Mouse (Mus musculus) kidney, postnatal 10 days (tissue): ENCODE results near the gene Atp2b1.

Source experiments
- DNase-seq: peaks from one replicate; pipeline ENCODE4 v3.0.0; 2021; ENCODE audit warnings: mixed read lengths

Gene Atp2b1

DNA sequence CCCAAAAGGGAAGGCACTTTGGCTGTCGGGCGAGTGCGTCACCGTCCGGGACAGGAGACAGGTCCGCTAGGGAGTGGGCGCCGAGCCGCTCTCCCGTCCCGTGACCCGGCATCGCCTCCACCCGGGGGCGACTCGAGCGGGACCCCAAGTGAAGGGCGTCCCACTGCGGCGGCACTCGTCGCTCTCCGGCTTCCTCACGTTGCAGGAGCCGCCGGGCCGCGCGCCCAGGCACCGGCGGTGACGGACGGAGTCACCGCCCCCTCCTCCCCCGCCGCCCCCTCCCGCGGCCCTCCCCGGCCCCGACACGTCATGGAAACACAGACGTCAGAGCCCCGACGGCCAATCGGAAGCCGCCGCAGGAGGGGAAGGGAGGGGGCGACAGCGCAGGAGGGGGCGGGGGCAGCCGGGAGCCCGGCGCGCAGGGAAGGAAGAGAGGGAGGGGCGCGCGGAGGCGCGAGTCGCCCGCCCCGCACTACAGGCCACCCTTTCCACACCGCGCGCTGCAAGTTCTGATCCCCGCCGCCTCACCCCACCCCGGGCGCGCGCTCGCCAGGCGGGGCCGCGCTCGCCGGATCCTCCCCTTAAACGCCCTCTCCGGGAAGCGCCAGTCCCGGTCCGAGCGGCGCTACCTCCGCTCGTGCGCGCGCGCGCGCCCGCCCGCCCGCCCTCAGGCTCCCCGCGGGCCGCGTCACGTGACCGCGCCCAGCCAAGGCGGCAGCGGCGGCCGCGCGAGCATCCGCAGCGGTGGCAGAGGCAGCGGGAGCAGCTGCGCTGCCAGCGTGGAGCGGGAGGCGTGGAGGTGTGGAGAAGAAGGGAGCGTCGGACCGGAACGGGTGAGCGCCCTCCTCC, at the start of gene Atp2b1:
Gene Atp2b1 (plus strand): TSS at position 446 of the 849 bp plus-strand sequence.
- peak; percentile 98 for DNase-seq

DNA sequence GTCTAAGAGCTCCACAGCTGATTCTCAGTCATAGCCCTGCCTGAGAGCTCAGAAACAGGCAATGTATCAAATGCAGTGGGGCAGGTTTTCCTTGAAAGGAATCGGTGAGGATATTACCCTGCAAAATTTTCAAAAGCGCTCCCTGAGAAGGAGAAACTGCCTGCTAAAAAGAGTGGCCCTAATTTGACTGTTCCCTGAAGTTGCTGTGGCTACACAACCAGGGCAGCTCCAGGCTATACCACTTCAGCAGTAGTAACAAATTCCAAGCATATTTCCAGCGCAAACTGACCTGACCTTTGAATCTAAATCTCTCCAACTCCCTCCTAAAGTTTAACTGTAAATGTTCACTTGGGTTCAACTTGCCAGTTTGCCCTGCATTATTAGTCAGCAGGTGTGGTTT, 49.4 kb upstream of the Atp2b1 start:
- DNase-seq: peak; percentile 44

DNA sequence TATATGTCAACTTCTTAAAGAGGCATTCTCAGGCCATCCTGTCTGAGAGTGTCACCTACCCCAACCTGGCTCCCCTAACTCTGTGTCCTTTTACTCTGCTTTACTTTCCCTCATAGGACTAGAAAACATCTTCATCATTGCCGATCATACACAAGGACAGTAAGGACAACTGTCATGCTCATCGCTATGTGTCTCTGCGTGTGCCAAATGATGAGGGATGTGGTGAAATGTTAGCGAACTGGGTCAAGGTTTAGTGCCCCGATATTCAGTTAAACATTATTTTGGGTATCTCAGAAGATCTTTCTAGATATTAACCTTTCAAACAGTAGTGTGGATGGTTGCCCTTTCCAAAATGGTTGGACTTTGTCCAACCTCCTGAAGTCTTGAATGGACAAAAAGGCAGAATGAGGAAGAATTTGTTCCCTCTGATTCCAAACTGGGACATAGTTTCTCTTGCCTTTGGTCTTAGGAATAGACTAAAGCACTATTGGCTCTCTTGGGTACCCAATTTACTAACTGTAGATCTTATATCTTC, 47.3 kb upstream of the Atp2b1 start:
- no peak for DNase-seq

DNA sequence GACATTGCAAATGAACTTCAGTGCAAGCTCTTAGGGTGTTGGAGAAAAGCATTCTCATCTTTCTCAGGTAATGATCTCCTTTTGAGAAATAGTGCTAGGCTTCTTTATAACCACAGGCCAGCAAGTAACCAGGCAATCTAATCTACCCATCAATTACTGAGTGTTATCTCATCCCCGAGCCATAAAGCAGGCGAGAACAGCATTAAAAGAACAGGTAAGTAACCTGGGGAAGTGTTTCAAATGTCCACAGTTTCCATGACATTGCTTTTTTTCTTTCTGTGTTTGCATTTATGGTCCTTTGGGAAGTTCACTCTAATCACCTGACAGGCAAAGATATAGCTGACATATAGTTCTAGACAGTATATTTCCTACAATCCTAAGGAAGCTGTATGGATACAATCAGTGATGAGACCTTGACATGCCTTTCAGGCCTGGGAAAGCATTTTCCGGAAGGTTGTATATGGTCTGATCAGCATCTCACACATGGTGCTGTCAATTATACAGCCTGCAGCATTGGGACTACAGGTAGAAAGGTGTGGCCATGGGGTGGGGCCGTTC, 45.8 kb upstream of the Atp2b1 start:
- no peak for DNase-seq

DNA sequence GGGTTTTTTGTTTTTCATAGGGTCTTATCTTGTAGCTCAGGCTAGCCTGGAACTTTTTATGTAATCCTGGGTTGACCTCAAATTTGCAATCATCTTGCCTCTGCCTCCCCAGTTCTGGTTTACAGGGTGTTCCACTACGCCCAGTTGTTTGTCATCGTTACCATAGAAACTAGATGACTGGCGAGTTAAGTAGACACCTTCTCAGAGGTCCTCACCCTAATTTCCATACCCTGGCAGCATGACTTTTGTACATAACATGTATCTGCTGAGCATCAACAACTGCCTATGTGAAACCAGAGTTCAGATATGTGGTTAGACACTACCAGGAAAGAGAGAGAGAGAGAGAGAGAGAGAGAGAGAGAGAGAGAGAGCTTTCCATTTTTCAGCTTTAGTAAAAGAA, 36.4 kb upstream of the Atp2b1 start:
- no peak for DNase-seq

DNA sequence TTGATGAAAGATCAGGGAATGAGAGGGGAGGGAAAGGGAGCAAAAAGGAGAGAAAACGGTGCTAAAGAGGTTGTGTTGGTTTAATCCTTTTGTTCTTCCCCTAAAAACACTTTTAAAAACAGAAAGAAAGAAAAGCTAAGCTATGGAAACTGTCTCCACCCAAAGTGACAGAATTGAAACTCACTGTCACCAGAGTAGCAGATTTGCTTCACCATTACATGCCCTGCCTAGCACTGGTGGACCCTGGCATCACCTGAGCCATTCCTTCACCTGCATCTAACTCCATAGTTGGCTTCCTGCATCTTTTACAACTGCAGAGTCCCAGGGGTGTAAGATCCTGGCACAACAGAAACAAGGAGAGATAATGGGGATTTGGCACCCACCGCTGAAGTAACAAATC, 35.6 kb upstream of the Atp2b1 start:
- no peak for DNase-seq

DNA sequence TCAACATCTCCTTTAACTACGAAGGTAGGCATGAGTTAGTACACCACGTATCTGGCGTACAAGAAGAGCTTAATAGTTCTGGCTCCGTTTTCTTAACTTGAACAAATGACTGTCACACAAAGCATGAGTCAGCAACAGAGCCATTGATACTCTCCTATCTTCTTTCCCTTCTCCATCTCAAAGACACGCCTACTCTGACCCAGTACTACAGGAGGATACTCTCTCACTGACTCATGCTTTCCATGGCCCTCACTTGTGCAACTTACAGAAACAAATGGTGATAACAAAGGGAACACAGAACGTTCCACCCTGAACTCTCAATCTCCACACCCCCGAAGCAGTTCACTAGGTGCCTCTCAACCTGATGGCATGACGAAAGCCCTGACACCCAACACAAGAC, 34.1 kb upstream of the Atp2b1 start:
- no peak for DNase-seq

DNA sequence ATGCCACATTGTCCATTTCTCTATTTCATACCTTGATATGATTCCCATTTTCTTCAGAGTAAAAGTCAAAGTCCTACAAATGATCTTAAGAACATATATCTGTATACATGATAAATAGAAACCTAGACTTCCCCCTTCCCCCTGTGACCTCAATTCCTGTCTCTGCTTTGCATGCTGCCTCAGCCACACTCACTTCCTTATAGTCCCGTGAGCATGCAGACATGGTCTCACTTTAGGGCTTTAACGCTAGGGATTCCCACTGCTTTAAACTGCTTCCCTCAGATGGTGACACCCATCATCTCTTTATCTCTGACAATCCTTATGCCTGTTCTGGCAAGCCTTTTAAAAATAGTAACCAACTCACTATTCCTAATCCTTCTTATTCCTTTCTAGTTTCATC, 33.5 kb upstream of the Atp2b1 start:
- no peak for DNase-seq

DNA sequence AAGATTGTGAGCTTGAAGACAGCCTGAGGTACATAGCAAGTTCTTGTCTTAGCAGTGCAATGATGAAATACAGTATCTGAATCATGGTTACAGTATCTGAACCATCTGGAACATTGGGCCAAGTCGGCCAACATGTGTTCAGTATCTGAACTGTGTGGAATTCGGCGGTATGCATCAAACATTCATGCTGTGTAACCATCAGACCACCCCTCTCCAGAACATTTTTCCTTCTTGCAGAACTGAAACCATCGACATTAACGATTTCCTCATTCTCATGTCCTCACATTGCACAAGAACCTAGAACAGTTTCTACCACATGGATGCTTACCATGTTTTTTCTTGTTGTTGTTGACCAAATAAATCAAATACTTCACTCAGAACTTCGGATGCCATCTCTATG, 32.7 kb upstream of the Atp2b1 start:
- no peak for DNase-seq

DNA sequence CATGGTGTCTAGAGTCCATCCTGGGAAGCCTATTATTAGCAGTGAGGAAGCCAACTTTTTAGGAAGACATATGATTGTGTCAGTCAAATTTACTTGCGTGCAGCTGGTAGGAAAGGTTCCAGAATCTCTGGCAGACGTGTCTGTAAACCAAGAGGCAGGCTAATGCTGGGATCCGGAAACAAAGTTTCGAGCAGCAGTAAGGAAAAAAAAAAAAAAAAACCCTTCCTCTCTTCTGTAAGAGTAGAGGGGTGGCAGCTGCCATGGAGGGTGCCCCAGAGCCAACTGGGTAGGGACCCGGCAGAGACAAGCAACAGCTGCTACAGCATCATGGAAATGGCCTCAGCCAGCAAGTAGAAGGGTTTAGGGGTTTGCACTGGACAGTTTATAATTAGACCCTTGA, 31.6 kb upstream of the Atp2b1 start:
- no peak for DNase-seq

DNA sequence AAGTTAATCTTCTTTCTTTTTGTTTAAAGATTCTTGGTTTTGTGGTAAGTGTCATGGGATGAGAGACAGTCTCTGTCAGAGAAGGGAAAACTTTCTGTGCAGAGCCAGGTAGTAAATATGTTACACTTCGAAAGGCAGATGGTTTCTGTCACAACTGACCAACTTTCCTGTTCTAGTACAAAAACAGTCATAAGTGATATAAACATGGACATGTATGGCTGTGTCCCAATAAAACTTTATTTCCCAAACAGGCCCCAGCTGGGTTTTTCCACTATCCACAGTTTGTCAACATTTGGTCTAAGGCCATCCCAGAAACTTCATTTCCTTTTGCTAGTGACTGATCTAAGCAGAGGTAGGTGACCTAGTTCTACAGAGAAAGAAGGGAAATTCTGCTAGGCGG, 29.8 kb upstream of the Atp2b1 start:
- no peak for DNase-seq

DNA sequence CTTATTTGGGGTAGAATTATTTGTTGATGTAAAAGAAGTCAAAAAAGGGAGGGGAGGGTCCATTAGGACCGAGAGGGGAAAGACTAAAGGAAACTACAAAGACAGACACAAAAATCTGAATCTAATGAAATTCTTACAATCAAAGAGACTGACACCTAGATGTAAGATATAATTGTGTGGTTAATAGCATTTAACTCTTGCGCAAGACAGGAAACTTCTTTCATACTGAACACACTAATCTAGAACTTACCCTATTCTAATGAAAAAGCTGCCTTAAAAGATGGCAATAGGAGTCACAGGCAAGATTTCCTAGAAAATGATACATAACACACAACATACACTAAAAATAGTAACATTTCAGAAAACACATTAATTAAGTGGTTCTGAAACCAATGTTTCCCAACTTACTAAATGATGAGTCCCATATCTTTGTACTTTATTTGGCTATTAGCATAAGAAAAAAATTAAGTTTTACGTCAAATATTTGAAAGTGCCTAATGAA, 27.4 kb upstream of the Atp2b1 start:
- no peak for DNase-seq

DNA sequence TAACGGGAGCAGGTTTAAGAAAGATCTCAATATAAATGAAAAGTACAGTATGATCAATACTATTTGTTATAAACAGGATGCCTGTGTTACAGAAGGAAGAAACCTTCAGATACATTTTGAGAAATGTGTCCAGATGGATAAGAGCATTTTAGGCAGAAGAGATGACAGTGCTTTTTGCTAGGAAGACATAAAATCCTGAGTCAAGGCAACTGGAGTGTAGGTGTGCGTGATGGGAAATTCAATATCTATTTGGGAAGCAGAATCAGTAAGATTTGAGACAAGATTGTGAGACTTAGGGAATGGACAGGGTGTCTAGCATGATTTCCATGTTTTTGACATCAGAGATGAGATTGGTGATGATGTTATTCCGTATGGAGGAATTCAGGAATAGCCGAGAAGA, 22.8 kb upstream of the Atp2b1 start:
- no peak for DNase-seq

DNA sequence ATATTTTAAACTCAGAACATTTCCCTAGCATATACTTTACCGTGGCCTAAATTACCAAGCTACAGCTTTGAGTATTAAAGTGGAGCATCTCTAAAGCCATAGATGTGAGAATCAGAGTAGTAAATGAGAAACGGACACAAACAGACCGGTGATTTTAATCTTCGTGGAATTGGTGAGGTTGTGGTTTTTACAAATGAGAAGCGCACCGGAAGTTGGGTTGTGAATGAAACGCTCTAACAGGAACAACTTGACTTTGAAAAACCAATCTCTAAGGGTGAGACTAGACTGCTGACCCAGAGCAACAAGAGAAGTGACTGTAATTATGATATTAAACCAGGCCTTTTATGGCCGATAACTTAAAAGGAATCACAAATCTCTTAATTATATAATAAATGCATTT, 16.7 kb upstream of the Atp2b1 start:
- no peak for DNase-seq

DNA sequence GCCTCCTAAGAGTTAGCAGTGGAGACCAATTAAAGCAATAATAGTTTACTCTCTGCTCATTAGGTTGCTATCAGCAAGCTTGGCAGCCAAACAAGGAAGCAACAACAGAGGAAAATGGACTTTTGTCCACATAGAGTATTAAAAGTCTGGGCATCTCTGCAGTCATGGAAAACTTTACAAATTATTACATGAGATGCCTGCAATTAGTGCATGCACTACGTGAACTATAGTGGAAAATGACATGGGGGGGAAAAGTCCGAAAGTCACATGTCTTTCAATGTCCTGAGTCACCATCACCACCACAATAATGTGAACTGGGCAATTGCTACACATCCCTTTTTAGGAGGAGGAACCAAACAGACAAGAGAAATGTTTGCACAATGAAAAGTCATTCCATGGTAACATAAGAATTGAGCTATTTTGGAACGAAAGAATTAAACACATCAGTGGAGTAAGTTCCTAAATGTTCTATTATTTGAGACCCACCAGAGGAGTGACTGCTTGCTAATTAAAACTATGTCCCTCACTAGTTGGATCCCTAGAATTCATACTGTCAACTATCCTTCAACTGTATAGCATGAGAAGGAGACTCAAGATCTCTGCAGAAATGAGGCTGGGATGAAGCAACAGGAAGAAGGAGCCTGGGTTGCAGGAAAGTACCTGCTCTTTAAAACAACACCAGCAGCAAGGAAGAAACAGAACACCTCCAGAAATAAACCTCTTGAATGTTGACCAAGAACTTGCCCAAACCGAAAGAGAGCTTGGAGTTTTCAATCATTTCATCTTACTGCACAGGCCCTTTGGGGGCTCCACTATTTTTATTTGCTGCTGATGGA, 16.1 kb upstream of the Atp2b1 start:
- DNase-seq: no peak

DNA sequence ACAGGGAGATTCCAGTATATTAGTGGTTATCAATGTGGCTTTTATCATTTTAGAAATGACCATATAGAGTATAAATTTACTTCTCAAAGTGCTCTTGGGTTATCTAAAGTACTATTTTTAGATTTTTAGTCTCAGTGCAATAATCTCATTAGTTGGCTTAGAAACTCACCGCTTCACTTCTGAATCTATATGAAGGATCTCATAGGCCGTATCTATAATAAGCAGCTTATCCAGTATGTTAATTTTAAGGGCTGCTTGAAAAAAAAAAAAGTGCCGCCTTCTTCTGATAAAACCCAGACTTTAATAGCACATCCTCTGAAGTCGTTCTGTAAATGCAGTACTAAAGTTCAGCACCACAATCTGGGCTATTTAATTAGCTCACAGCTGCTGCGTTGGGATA, 12.7 kb upstream of the Atp2b1 start:
- DNase-seq: no peak

DNA sequence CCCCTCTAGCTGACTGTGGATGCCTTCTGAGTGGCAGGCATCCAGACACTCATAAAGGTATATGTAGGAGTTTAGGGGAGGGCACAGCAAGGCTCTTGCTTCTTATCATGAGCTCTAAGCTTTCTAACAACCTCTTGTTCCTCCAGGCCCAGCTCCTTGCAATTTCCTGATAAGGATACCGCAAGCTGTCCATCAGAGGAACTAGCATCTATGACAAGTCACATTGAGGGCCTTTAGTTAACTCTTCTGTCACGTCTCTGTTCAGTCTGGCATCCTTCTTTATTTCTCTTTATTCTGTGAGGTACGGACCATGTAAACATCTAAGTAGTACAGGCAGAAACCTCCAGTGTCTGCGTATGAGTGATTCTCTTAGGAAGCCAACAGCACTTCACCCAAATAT, 8.2 kb upstream of the Atp2b1 start:
- no peak for DNase-seq

DNA sequence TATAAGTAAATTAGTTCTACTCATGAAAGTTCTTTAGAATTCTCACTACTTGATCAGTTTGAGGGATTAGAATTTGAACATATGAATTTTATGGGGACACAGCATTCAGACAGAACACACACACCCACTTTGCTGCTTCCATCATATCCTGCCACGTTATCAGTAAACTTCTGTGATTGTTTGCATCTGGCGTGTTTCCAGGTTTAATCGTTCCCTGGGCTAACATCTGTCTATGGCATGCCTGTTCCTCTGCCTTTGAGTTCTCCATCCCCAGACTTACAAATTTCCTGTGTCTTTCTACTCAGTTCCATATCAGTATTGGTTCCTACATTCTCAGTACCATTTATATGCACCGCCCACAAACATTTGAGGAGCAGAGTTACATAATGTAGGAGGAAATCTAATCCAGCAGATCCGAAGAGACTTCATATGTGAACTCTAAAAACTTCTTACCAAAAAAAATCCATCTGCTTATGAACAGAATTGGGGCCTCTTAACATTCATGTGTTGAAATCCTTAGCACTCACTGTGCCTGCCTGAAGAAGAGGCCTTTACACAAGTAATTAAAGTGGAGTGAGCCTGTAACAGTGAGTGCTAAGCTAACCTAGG, 7.2 kb upstream of the Atp2b1 start:
- no peak for DNase-seq

DNA sequence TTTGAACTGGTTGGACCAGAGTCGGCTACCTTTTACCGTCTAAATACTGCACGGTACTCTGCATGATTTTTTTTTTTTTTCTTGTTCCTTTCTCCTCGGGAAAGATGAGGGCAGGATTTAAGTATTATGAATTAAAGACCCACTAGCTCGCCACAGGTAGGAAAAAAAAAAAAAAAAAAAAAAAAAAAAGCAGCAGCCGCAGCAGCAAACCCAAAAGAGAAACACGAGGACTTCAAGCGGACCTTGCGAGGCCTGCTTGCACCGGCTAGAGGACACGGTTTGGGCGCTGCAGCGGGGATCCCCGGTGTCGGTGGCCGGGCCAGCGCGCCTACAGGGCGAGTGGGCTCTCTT, 621 bp upstream of the Atp2b1 start:
- DNase-seq: no peak

DNA sequence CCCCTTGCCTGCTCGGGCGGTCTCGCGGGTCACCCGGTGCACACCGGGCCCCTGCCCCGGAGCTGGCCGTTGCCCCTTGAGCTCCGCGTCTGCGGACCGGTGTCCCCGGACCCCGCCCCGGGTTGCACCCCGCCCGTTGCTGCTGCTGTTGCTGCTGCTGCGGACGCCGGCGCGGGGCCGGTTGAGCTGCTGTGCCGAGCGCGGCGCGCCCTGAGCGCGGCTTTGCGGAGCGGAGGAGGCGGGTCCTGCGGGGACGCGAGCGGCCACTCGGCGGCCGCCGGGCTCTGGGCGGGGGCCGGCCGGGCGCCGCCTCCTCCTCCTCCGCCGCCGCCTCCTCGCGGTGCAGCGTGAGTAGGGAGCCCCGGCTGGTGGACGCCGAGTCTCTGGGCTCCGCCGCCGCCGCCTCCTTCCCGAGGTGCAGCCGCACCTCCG, 620 bp downstream of the Atp2b1 start:
- DNase-seq: peak; percentile 93

DNA sequence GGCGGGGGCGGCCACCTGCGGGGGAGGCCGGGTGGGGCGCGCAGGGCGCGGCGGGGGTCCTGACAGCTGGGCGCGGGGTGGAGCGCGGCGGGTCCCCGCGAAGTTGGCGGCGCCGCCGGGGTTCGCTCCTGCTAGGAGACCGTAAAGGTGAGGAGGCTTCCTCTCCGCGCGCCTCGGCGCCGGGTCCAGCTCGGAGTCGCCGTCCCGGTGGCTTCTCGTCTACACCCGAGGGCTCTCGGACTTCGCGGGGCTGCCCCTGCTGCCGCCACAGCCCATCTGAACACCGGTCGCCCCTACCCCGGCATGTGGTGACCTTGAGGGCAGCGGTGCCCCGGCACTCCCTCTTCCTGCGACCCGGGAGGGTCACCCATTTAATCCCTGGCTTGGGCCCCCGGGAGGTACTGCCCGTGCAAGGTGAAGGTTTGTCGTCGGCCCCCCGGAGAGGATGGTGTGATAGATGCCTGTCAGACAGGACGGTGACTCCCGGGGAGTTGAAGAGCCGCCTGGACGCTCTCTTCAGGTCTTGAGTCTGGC, 1.3 kb downstream of the Atp2b1 start:
- DNase-seq: peak; percentile 71

DNA sequence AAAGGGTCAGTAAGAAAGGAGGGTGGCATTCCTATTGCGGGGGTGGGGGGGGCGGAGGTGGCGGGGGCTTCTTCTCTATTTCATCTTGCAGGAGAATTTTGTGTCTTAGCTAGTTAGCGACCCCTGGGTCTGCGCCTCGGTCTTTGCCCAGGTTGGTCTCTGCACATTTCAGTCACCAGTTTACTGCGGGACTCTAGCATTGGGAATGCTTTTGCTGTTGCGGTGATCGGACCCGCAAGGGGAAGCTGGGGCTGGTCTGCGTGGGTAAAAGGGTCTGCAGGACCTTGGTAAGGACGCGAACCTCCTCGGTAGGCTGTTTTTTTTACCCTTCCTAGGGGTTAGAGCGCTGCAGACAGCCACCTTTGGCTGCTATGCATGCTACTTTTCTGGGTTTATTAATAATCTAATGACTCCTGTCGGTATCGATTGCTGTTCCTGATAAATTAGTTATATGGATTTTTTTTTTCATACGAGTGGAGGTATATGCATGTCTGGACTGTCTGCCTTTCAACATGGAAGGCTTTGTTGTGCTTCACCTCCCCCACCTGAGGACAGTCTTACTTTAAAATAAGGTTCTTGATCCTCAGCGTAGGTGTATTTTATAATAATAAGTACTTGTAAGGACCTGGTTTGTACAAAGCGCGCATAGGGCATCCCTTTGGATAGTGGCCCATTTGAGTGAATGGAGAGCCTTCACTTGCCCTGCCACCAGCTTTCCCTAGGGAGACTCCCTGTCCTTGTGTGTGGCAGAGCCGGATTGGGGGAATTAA, 2.0 kb downstream of the Atp2b1 start:
- peak; percentile 37 for DNase-seq
